Mouse (Mus musculus): ENCODE measurements around the gene Gm10220. TPM values are rescaled to one million over a fixed set of nuclear protein-coding genes. Genes with fewer than 3 reads are reported as not detected.
A peak's percentile ranks its signal among the peaks of the same experiment; 100 is the strongest.
"Not testable (repeated sequence)": the region's sequence is repeated elsewhere in the genome, so short reads cannot be mapped to it uniquely, and the experiment has no call there.

Gm10220 gene
- polyA plus RNA-seq (2014; fragmentation: Nextera tagmentation; extraction: Ambion mirVana) = not detected in 2 replicates

GRCm38 (mm10) chr5:26121321-26121720, at the start of gene Gm10220:
Gene Gm10220 (minus strand): TSS chr5:26121421.
- not testable (repeated sequence) for H3K9me3 ChIP-seq (replicated peaks; ENCODE audit: control insufficient read depth, low read length); H3K27me3 ChIP-seq (replicated peaks; ENCODE audit: control insufficient read depth, insufficient read depth, low read length); H3K4me3 ChIP-seq (ENCODE audit: low read depth, low read length); H3K36me3 ChIP-seq (ENCODE audit: control insufficient read depth, insufficient read depth, low read length); H3K4me2 ChIP-seq (ENCODE audit: low read length); DNase-seq (ENCODE audit: low spot score); H3K9ac ChIP-seq (ENCODE audit: low read length); H3K4me1 ChIP-seq (ENCODE audit: control insufficient read depth, insufficient read depth, low read length); ATAC-seq; H3K27ac ChIP-seq (ENCODE audit: low read depth, low read length)
- no CpG with 5 or more reads among the region's 3 CpGs for WGBS

DNA sequence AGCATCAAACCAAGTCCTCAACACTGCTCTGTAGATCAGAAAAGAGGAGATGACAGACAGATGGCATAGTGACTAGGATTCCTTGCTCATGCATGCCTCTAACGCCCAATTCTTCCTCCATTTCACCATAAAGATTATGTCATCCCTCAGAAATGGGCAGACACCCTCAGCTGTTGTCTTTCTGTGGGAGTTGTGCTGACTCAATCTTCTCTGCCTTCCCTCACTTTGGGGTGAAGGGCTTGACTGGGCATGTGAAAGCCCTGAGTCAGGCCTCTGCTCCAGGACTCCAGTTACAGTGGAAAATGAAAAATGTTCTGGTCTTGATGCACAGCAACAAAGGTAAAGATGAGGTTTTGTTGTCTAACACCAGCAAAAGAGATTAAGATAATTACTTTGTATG, 48.6 kb upstream of the Gm10220 start:
- ATAC-seq = no peak
- no peak overlapping the region for H3K9ac ChIP-seq (ENCODE audit: low read length)
- no peak overlapping the region for H3K27ac ChIP-seq (ENCODE audit: low read depth, low read length)
- no peaks in the 10 kb centered on the region for H3K36me3 ChIP-seq (ENCODE audit: control insufficient read depth, insufficient read depth, low read length)
- 96% methylated on average over 1 of the region's 1 CpGs for WGBS
- no peak overlapping the region for H3K4me2 ChIP-seq (ENCODE audit: low read length)
- no peaks in the 10 kb centered on the region for H3K4me1 ChIP-seq (ENCODE audit: control insufficient read depth, insufficient read depth, low read length)
- H3K27me3 ChIP-seq (replicated peaks; ENCODE audit: control insufficient read depth, insufficient read depth, low read length) = no peaks in the 10 kb centered on the region
- no peak overlapping the region for H3K4me3 ChIP-seq (ENCODE audit: low read depth, low read length)
- DNase-seq (ENCODE audit: low spot score) = no peak
- no peaks in the 10 kb centered on the region for H3K9me3 ChIP-seq (replicated peaks; ENCODE audit: control insufficient read depth, low read length)

- Histone ChIP-seq H3K27me3 (replicated peaks; ENCODE audit: control insufficient read depth, insufficient read depth, low read length) (no peaks in the 10 kb centered on the region), H3K36me3 (ENCODE audit: control insufficient read depth, insufficient read depth, low read length) (no peaks in the 10 kb centered on the region), H3K27ac (ENCODE audit: low read depth, low read length) (no peak overlapping the region), H3K4me2 (ENCODE audit: low read length) (no peak overlapping the region), H3K9ac (ENCODE audit: low read length) (no peak overlapping the region), H3K4me3 (ENCODE audit: low read depth, low read length) (no peak overlapping the region), H3K4me1 (ENCODE audit: control insufficient read depth, insufficient read depth, low read length) (no peaks in the 10 kb centered on the region), H3K9me3 (replicated peaks; ENCODE audit: control insufficient read depth, low read length) (no peaks in the 10 kb centered on the region)
- ATAC-seq = no peak
- DNase-seq (ENCODE audit: low spot score) = no peak
- whole genome bisulfite sequencing = 96% methylated on average over 5 of the region's 5 CpGs
Observed at GRCm38 (mm10) chr5:26165791-26166165, 44.6 kb upstream of the Gm10220 start.

- Histone ChIP-seq H3K9ac (ENCODE audit: low read length) (no peak overlapping the region), H3K9me3 (replicated peaks; ENCODE audit: control insufficient read depth, low read length) (no peaks in the 10 kb centered on the region), H3K36me3 (ENCODE audit: control insufficient read depth, insufficient read depth, low read length) (no peaks in the 10 kb centered on the region), H3K4me1 (ENCODE audit: control insufficient read depth, insufficient read depth, low read length) (no peaks in the 10 kb centered on the region), H3K4me3 (ENCODE audit: low read depth, low read length) (no peak overlapping the region), H3K4me2 (ENCODE audit: low read length) (no peak overlapping the region), H3K27ac (ENCODE audit: low read depth, low read length) (no peak overlapping the region), H3K27me3 (replicated peaks; ENCODE audit: control insufficient read depth, insufficient read depth, low read length) (no peaks in the 10 kb centered on the region)
- DNase-seq (ENCODE audit: low spot score) (no peak), ATAC-seq (no peak)
- WGBS = 86% methylated on average over 8 of the region's 8 CpGs
Observed at GRCm38 (mm10) chr5:26165036-26165790, 44.0 kb upstream of the Gm10220 start.

DNA sequence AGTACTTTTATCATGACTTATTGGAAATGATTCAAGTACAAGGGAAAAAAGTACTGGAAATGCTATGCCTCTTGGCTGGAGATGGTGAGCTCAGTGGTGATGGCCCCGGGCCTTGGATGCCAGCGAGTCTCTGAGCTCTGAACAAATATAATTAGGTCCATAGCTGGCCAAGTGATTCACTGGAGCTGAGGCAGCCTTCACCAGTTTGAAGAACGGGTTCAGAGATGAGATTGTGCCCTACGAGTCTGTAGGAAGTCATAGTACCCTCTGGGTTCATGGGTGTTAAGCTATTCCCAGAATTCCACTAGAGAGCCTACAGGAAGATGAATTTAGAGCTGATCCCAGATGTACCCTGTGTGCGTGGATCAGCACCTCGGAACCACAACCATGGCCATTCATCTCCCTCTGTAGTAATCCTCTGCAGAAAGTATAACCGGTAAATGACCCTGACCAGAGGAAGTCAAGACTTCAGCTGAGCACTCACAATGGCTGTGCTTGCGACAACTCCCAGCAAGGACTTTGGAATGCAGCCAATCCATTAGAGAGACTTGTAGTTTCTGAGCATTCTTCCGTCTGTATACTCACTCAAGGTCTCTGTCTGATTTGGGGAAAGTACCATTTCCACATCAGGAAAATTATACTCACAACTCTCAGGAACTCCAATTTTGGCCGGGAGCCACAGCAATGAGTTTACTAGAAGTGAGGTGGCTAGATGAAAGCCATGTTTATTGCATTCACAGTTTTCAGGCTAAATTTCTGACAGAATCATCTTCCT, 36.4 kb upstream of the Gm10220 start:
- Histone ChIP-seq H3K9ac (ENCODE audit: low read length) (no peak overlapping the region), H3K27me3 (replicated peaks; ENCODE audit: control insufficient read depth, insufficient read depth, low read length) (no peaks in the 10 kb centered on the region), H3K27ac (ENCODE audit: low read depth, low read length) (no peak overlapping the region), H3K9me3 (replicated peaks; ENCODE audit: control insufficient read depth, low read length) (no peaks in the 10 kb centered on the region), H3K4me2 (ENCODE audit: low read length) (no peak overlapping the region), H3K36me3 (ENCODE audit: control insufficient read depth, insufficient read depth, low read length) (no peaks in the 10 kb centered on the region), H3K4me1 (ENCODE audit: control insufficient read depth, insufficient read depth, low read length) (no peaks in the 10 kb centered on the region), H3K4me3 (ENCODE audit: low read depth, low read length) (no peak overlapping the region)
- DNase-seq (ENCODE audit: low spot score) (peak; percentile 20), ATAC-seq (no peak)
- 83% methylated on average over 10 of the region's 10 CpGs for WGBS

DNA sequence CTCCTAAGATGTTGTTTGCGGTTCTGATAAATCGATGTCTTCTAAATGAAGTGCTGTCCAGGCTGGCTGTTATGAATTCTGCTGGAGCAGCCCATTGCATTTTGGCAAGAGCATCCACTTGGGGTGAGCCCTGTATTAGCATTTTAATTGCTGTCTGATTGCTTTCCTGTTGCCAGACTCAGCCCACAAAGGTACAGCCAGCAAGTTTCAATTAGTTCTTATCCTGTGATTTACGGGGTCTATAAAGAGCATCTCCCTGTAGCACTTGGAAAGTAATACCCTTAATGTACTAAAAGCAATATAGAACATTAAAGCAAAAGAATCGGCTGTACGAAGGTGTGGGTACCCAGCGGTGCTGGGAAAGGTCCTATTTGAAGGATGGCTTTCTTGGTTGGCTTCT, 21.7 kb upstream of the Gm10220 start:
- H3K27me3 ChIP-seq (replicated peaks; ENCODE audit: control insufficient read depth, insufficient read depth, low read length) = no peaks in the 10 kb centered on the region
- DNase-seq (ENCODE audit: low spot score) = no peak
- no peaks in the 10 kb centered on the region for H3K36me3 ChIP-seq (ENCODE audit: control insufficient read depth, insufficient read depth, low read length)
- no peak overlapping the region for H3K4me2 ChIP-seq (ENCODE audit: low read length)
- H3K27ac ChIP-seq (ENCODE audit: low read depth, low read length) = no peak overlapping the region
- H3K9me3 ChIP-seq (replicated peaks; ENCODE audit: control insufficient read depth, low read length) = no peaks in the 10 kb centered on the region
- no peak overlapping the region for H3K9ac ChIP-seq (ENCODE audit: low read length)
- no peak overlapping the region for H3K4me3 ChIP-seq (ENCODE audit: low read depth, low read length)
- ATAC-seq = no peak
- no peaks in the 10 kb centered on the region for H3K4me1 ChIP-seq (ENCODE audit: control insufficient read depth, insufficient read depth, low read length)
- 84% methylated on average over 6 of the region's 6 CpGs for whole genome bisulfite sequencing

GRCm38 (mm10) chr5:26105262-26105661, 16.0 kb downstream of the Gm10220 start, which contains the start of gene 5031410I06Rik:
Gene 5031410I06Rik (minus strand): TSS chr5:26105362.
- DNase-seq (ENCODE audit: low spot score); H3K4me2 ChIP-seq (ENCODE audit: low read length); H3K9me3 ChIP-seq (replicated peaks; ENCODE audit: control insufficient read depth, low read length); H3K4me1 ChIP-seq (ENCODE audit: control insufficient read depth, insufficient read depth, low read length); ATAC-seq; H3K4me3 ChIP-seq (ENCODE audit: low read depth, low read length); H3K27ac ChIP-seq (ENCODE audit: low read depth, low read length); H3K9ac ChIP-seq (ENCODE audit: low read length); H3K36me3 ChIP-seq (ENCODE audit: control insufficient read depth, insufficient read depth, low read length); H3K27me3 ChIP-seq (replicated peaks; ENCODE audit: control insufficient read depth, insufficient read depth, low read length): not testable (repeated sequence)
- WGBS = no CpG with 5 or more reads among the region's 3 CpGs

GRCm38 (mm10) chr5:26089191-26089590, 32.0 kb downstream of the Gm10220 start, which contains the start of gene Gm10471:
Gene Gm10471 (minus strand): TSS chr5:26089291.
- ATAC-seq; H3K36me3 ChIP-seq (ENCODE audit: control insufficient read depth, insufficient read depth, low read length): not testable (repeated sequence)
- 83% methylated on average over 1 of the region's 1 CpGs for WGBS

GRCm38 (mm10) chr5:26079023-26079422, 42.2 kb downstream of the Gm10220 start:
- H3K9ac ChIP-seq (ENCODE audit: low read length); H3K36me3 ChIP-seq (ENCODE audit: control insufficient read depth, insufficient read depth, low read length); H3K9me3 ChIP-seq (replicated peaks; ENCODE audit: control insufficient read depth, low read length); H3K27ac ChIP-seq (ENCODE audit: low read depth, low read length); H3K4me1 ChIP-seq (ENCODE audit: control insufficient read depth, insufficient read depth, low read length); H3K4me2 ChIP-seq (ENCODE audit: low read length); H3K4me3 ChIP-seq (ENCODE audit: low read depth, low read length); H3K27me3 ChIP-seq (replicated peaks; ENCODE audit: control insufficient read depth, insufficient read depth, low read length); ATAC-seq; DNase-seq (ENCODE audit: low spot score): not testable (repeated sequence)

More at GRCm38 (mm10) chr5:26089191-26089590, 32.0 kb downstream of the Gm10220 start, which contains the start of gene Gm10471:
- not testable (repeated sequence) for H3K27ac ChIP-seq (ENCODE audit: low read depth, low read length); H3K9me3 ChIP-seq (replicated peaks; ENCODE audit: control insufficient read depth, low read length); H3K4me2 ChIP-seq (ENCODE audit: low read length); DNase-seq (ENCODE audit: low spot score); H3K4me3 ChIP-seq (ENCODE audit: low read depth, low read length); H3K9ac ChIP-seq (ENCODE audit: low read length); H3K27me3 ChIP-seq (replicated peaks; ENCODE audit: control insufficient read depth, insufficient read depth, low read length); H3K4me1 ChIP-seq (ENCODE audit: control insufficient read depth, insufficient read depth, low read length)
